Mouse (Mus musculus) MEL (cell line): Measurements from ENCODE around the gene Sorcs2.

ENCODE experiments used
- CTCF ChIP-seq, 3 experiments: IDR thresholded peaks in 2 of 3; conservative IDR thresholded peaks in 1 of 3; 2 replicates each; pipeline ENCODE4 v1.5.1; 2011 to 2012; ENCODE audit warnings: low read length in 3 of 3, low read depth in 2 of 3, mild to moderate bottlenecking in 2 of 3, improper control_type of control experiment in 1 of 3, inconsistent platforms in 1 of 3, mixed read lengths in 1 of 3, moderate library complexity in 1 of 3; ENCODE audit not compliant: control insufficient read depth in 1 of 3, insufficient read depth in 1 of 3, poor library complexity in 1 of 3, severe bottlenecking in 1 of 3
- E2F4 ChIP-seq: IDR thresholded peaks from 2 replicates; pipeline ENCODE4 v1.6.1; 2011; ENCODE audit warnings: low read depth, low read length, improper control_type of control experiment, borderline replicate concordance
- EP300 ChIP-seq, 2 experiments: IDR thresholded peaks; 2 replicates each; pipeline ENCODE4 v1.6.1; 2011; ENCODE audit warnings: improper control_type of control experiment in 2 of 2, low read length in 2 of 2, low read depth in 1 of 2, mild to moderate bottlenecking in 1 of 2
- MAX ChIP-seq: IDR thresholded peaks from 2 replicates; pipeline ENCODE4 v1.6.1; 2011; ENCODE audit warnings: low read length, improper control_type of control experiment
- MAZ ChIP-seq: IDR thresholded peaks from 2 replicates; pipeline ENCODE4 v1.6.1; 2012; ENCODE audit warnings: low read depth, mild to moderate bottlenecking, inconsistent platforms, low read length, improper control_type of control experiment
- MXI1 ChIP-seq: IDR thresholded peaks from 2 replicates; pipeline ENCODE4 v1.6.1; 2011; ENCODE audit warnings: mild to moderate bottlenecking, low read depth, low read length, improper control_type of control experiment
- MYC ChIP-seq: IDR thresholded peaks from 2 replicates; pipeline ENCODE4 v1.6.1; 2011; ENCODE audit warnings: low read depth, mild to moderate bottlenecking, low read length, improper control_type of control experiment, moderate library complexity
- NRF1 ChIP-seq: IDR thresholded peaks from 2 replicates; pipeline ENCODE4 v1.6.1; 2014; ENCODE audit warnings: low read depth, mild to moderate bottlenecking, inconsistent platforms, low read length, improper control_type of control experiment, moderate library complexity; ENCODE audit not compliant: poor library complexity, insufficient read depth, severe bottlenecking
- POLR2A ChIP-seq, 2 experiments: IDR thresholded peaks; 2 replicates each; pipeline ENCODE4 v1.6.1; 2011 to 2012; ENCODE audit warnings: low read length in 2 of 2, mild to moderate bottlenecking in 2 of 2, control low read depth in 1 of 2, improper control_type of control experiment in 1 of 2, low read depth in 1 of 2, moderate library complexity in 1 of 2; ENCODE audit not compliant: control insufficient read depth in 1 of 2, insufficient read depth in 1 of 2, poor library complexity in 1 of 2
- POLR2AphosphoS5 ChIP-seq: IDR thresholded peaks from 2 replicates; pipeline ENCODE4 v1.6.1; 2012; ENCODE audit warnings: low read depth, borderline replicate concordance, mild to moderate bottlenecking, inconsistent platforms, low read length, moderate library complexity, mixed read lengths
- RCOR1 ChIP-seq: IDR thresholded peaks from 2 replicates; pipeline ENCODE4 v1.6.1; 2012; ENCODE audit warnings: low read depth, mild to moderate bottlenecking, inconsistent platforms, low read length, improper control_type of control experiment
- USF1 ChIP-seq: IDR thresholded peaks from 2 replicates; pipeline ENCODE4 v1.6.1; 2014; ENCODE audit warnings: low read depth, mild to moderate bottlenecking, inconsistent platforms, low read length, improper control_type of control experiment, moderate library complexity
- ZC3H11A ChIP-seq: IDR thresholded peaks from 2 replicates; pipeline ENCODE4 v1.6.1; 2012; ENCODE audit warnings: low read depth, mild to moderate bottlenecking, inconsistent platforms, low read length, improper control_type of control experiment
- ZKSCAN1 ChIP-seq: IDR thresholded peaks from 2 replicates; pipeline ENCODE4 v1.6.1; 2012; ENCODE audit warnings: low read depth, mild to moderate bottlenecking, inconsistent platforms, low read length, improper control_type of control experiment, moderate library complexity

- no peak for TF ChIP-seq CTCF (IDR thresholded peaks at IDR 0.05 in 2 of 3, conservative IDR thresholded peaks at IDR 0.05 in 1 of 3; ENCODE audit: control insufficient read depth in 1 of 3, insufficient read depth in 1 of 3, low read depth in 2 of 3, low read length in 3 of 3, poor library complexity in 1 of 3, severe bottlenecking in 1 of 3)
- TF ChIP-seq NRF1, result no peak
- TF ChIP-seq EP300 (IDR thresholded peaks at IDR 0.05; ENCODE audit: low read depth in 1 of 2, low read length in 2 of 2), result no peak
- no peak for TF ChIP-seq USF1
- TF ChIP-seq POLR2A (IDR thresholded peaks at IDR 0.05; ENCODE audit: control insufficient read depth in 1 of 2, insufficient read depth in 1 of 2, low read depth in 1 of 2, low read length in 2 of 2, poor library complexity in 1 of 2), result no peak
- no peak for TF ChIP-seq POLR2AphosphoS5
- no peak for TF ChIP-seq MAX
- TF ChIP-seq ZKSCAN1, result no peak
- TF ChIP-seq MAZ, result no peak
- no peak for TF ChIP-seq E2F4
- TF ChIP-seq MXI1, result no peak
- no peak for TF ChIP-seq RCOR1
- no peak for TF ChIP-seq ZC3H11A
- no peak for TF ChIP-seq MYC
Measured at GRCm38 (mm10) chr5:36397384-36397759, 567 bp downstream of the Sorcs2 start.
